Mouse (Mus musculus) left cerebral cortex, adult 2 months (tissue): ENCODE measurements around the gene B4galnt3. TPM values are rescaled to one million over a fixed set of nuclear protein-coding genes. Genes with fewer than 3 reads are reported as not detected.

Experiments used
- DNase-seq, 2 experiments: peaks; one replicate each; pipeline ENCODE4 v3.0.0; 2021 to 2022; ENCODE audit warnings: low spot score in 2 of 2, mixed read lengths in 1 of 2; ENCODE audit errors: extremely low spot score in 1 of 2
- H3K27ac ChIP-seq: fragments of 200-600 bp; 2 replicates; pipeline ENCODE4 v1.8.1; 2022
- H3K4me3 ChIP-seq: fragments of 200-600 bp; 2 replicates; pipeline ENCODE4 v1.8.1; 2022
- CTCF ChIP-seq: fragments of 200-600 bp; IDR thresholded peaks from 2 replicates; pipeline ENCODE4 v1.8.1; 2022; ENCODE audit warnings: antibody characterized with exemption, mild to moderate bottlenecking, moderate library complexity
- intact Hi-C: fragments of 180-260 bp; cut with DNase I; formaldehyde crosslinking; loops from one replicate; pipeline ENCODE4 v1.15.1; 2025
- total RNA-seq, 2 experiments: library from RNA; stranded (reverse); gene quantifications; 2 replicates each; pipeline ENCODE4 v1.2.3; 2021

The B4galnt3 gene
- total RNA-seq, 2 experiments from 2014 or later: 0.93 to 1.3 TPM

GRCm38 (mm10) chr6:120201956-120202355 is 92.4 kb downstream of the B4galnt3 start:
- Histone ChIP-seq H3K27ac (no peak overlapping the region), H3K4me3 (no peak overlapping the region)
- TF ChIP-seq CTCF: no peak
- intact Hi-C loops: no loop called here
- DNase-seq: no peak

GRCm38 (mm10) chr6:120199638-120200394 is 94.5 kb downstream of the B4galnt3 start:
- no peak overlapping the region for H3K27ac ChIP-seq
- H3K4me3 ChIP-seq: no peak overlapping the region
- no peak for DNase-seq
- intact Hi-C loops: loop anchor here (5.0 kb wide), 2 partner anchors 408 to 708 kb away; no protein-coding TSS in a partner anchor
- TF ChIP-seq CTCF: peak; percentile 1; the same call in 1 of the 2 replicates

GRCm38 (mm10) chr6:120197964-120198363 is 96.4 kb downstream of the B4galnt3 start:
- DNase-seq: peak; percentile 67 to 78
- TF ChIP-seq CTCF: peak; percentile 96
- intact Hi-C loops: loop anchor here (5.0 kb wide), 2 partner anchors 406 to 706 kb away; no protein-coding TSS in a partner anchor

GRCm38 (mm10) chr6:120196837-120197236 is 97.5 kb downstream of the B4galnt3 start:
- TF ChIP-seq CTCF: peak; percentile 48
- H3K27ac ChIP-seq: no peak overlapping the region
- no peak overlapping the region for H3K4me3 ChIP-seq
- DNase-seq: no peak
- intact Hi-C loops: loop anchor here (5.0 kb wide), 2 partner anchors 405 to 705 kb away; no protein-coding TSS in a partner anchor

More at GRCm38 (mm10) chr6:120197964-120198363, 96.4 kb downstream of the B4galnt3 start:
- no peak overlapping the region for H3K4me3 ChIP-seq
- H3K27ac ChIP-seq: no peak overlapping the region

GRCm38 (mm10) chr6:120194963-120195362 is 99.4 kb downstream of the B4galnt3 start:
- TF ChIP-seq CTCF: no peak
- no peak for DNase-seq
- intact Hi-C loops: loop anchor here (5.0 kb wide), 3 partner anchors 83 to 703 kb away; no protein-coding TSS in a partner anchor
- Histone ChIP-seq H3K27ac (no peak overlapping the region), H3K4me3 (no peak overlapping the region)

GRCm38 (mm10) chr6:120194305-120194704 is 100.1 kb downstream of the B4galnt3 start:
- no peak overlapping the region for H3K27ac ChIP-seq
- H3K4me3 ChIP-seq: no peak overlapping the region
- DNase-seq: no peak
- intact Hi-C loops: loop anchor here (5.0 kb wide), 1 partner anchor 82 kb away; no protein-coding TSS in a partner anchor
- TF ChIP-seq CTCF: no peak

GRCm38 (mm10) chr6:120193793-120194192 is 100.6 kb downstream of the B4galnt3 start:
- Histone ChIP-seq H3K27ac (no peak overlapping the region), H3K4me3 (no peak overlapping the region)
- intact Hi-C loops: loop anchor here (1.0 to 5.0 kb wide), 3 partner anchors 81 to 192 kb away; no protein-coding TSS in a partner anchor
- no peak for TF ChIP-seq CTCF
- no peak for DNase-seq

- TF ChIP-seq CTCF: peak; percentile 83
- Histone ChIP-seq H3K27ac (no peak overlapping the region; the same call in 1 of the 2 replicates), H3K4me3 (no peak overlapping the region)
- intact Hi-C loops: loop anchor here (1.0 to 5.0 kb wide), 3 partner anchors 81 to 192 kb away; no protein-coding TSS in a partner anchor
- DNase-seq: peak; percentile 76 to 79
Measured at GRCm38 (mm10) chr6:120193174-120193573, 101.2 kb downstream of the B4galnt3 start.

- no peak for TF ChIP-seq CTCF
- Histone ChIP-seq H3K27ac (no peak overlapping the region), H3K4me3 (no peak overlapping the region)
- intact Hi-C loops: loop anchor here (5.0 kb wide), 1 partner anchor 80 kb away; no protein-coding TSS in a partner anchor
- peak in 1 of 2 experiments; percentile 32 for DNase-seq
Measured at GRCm38 (mm10) chr6:120192211-120192870, 102.0 kb downstream of the B4galnt3 start.

- H3K27ac ChIP-seq: no peak overlapping the region
- no peak for TF ChIP-seq CTCF
- intact Hi-C loops: loop anchor here (5.0 kb wide), 1 partner anchor 79 kb away; no protein-coding TSS in a partner anchor
- H3K4me3 ChIP-seq: no peak overlapping the region
- DNase-seq: no peak
Measured at GRCm38 (mm10) chr6:120191396-120192170, 102.8 kb downstream of the B4galnt3 start.

- H3K4me3 ChIP-seq: no peak overlapping the region
- TF ChIP-seq CTCF: no peak
- no peak overlapping the region for H3K27ac ChIP-seq
- intact Hi-C loops: loop anchor here (5.0 kb wide), 1 partner anchor 79 kb away; no protein-coding TSS in a partner anchor
- no peak for DNase-seq
Measured at GRCm38 (mm10) chr6:120190912-120191311, 103.4 kb downstream of the B4galnt3 start.
